Mouse (Mus musculus): ENCODE measurements around the gene Sox10. TPM values are rescaled to one million over a fixed set of nuclear protein-coding genes. Genes with fewer than 3 reads are reported as not detected.
A peak's percentile ranks its signal among the peaks of the same experiment; 100 is the strongest.

Gene Sox10
- total RNA-seq, 1 experiment from 2014 or later, result not detected

- ATAC-seq (ENCODE audit: extremely low read depth, insufficient number of reproducible peaks, low FRiP score, poor library complexity, severe bottlenecking), result no peak
Measured at GRCm38 (mm10) chr15:79128208-79128607, 36.8 kb downstream of the Sox10 start.

- ATAC-seq (ENCODE audit: extremely low read depth, insufficient number of reproducible peaks, low FRiP score, poor library complexity, severe bottlenecking), result no peak
Measured at GRCm38 (mm10) chr15:79127101-79127500, 37.9 kb downstream of the Sox10 start.

DNA sequence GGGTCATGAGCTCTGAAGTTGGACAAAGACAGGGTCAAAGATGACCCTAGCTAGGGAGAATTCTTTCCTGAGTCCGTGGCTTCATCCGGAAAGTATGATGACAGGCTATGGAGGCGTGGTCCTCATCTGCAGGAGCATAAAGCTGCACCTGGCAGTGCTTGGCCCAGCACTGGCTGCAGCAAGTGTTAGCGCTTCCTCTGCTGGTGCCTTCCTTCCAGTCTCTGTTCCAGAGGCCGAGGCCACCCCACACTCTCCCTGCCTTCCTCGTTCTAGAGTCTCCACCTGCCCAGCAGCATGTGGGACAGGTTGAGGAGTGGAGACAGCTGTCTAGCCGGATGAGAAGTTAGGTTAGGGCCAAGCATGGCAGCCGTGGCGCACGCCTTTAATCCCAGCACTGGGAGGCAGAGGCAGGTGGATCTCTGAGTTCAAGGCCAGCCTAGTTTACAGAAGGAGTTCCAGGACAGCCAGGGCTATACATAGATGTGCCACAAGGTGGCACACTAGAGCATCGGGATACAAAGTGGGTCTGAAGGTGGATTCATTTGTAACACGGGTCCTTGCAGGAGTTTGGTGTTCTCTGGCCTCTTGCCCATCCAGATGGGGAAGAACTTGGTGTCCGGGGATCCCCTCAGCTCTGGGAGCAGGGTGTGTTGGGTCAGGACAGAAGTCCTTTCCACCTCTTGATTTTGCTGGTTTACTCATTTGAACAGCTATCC is 38.7 kb downstream of the Sox10 start:
- no peak for ATAC-seq (ENCODE audit: extremely low read depth, insufficient number of reproducible peaks, low FRiP score, poor library complexity, severe bottlenecking)

GRCm38 (mm10) chr15:79124331-79124875 is 40.6 kb downstream of the Sox10 start:
- ATAC-seq (ENCODE audit: extremely low read depth, insufficient number of reproducible peaks, low FRiP score, poor library complexity, severe bottlenecking), result no peak

DNA sequence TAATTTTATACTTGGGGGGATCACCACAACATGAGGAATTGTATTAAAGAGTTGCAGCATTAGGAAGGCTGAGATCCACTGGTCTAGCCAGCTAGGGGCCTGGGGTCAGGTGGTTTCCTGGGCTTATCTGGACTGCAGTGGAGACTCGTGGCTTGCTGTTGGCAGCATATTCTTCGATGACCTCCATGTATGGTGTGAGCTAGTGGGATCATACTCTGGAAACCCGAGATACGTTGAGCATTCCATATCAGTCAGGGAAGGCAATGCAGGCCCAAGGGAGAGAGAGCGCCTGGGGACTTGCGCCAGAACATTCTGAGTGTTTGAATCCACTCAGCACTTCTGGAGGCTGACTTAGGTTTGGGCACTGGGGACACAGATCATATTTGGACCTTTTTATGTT is 41.3 kb downstream of the Sox10 start:
- ATAC-seq (ENCODE audit: extremely low read depth, insufficient number of reproducible peaks, low FRiP score, poor library complexity, severe bottlenecking), result no peak

DNA sequence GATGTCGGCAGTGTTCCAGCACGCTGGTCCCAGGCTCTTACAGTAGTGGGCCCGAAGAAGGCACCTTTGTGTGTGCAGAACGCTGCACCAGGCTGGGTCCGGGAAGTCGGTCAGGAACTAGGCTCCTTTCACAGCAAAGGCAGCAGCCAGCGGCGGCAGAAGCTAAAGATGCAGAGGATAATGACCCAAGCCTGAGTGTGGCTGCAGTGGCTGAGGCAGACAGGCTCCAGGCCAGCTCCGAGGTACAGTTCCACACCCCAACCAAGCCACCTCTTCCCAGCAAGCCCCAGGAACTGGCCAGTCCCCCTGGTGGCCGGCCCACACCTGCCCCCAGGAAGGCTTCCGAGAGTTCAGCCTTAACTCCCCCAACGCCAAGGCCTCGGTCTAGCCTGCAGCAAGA is 42.5 kb downstream of the Sox10 start:
- ATAC-seq (ENCODE audit: extremely low read depth, insufficient number of reproducible peaks, low FRiP score, poor library complexity, severe bottlenecking), result no peak

- no peak for ATAC-seq (ENCODE audit: extremely low read depth, insufficient number of reproducible peaks, low FRiP score, poor library complexity, severe bottlenecking)
Measured at GRCm38 (mm10) chr15:79122119-79122518, 42.9 kb downstream of the Sox10 start.

- no peak for ATAC-seq (ENCODE audit: extremely low read depth, insufficient number of reproducible peaks, low FRiP score, poor library complexity, severe bottlenecking)
Measured at GRCm38 (mm10) chr15:79119491-79119890, 45.5 kb downstream of the Sox10 start.

- ATAC-seq (ENCODE audit: extremely low read depth, insufficient number of reproducible peaks, low FRiP score, poor library complexity, severe bottlenecking), result no peak
Measured at GRCm38 (mm10) chr15:79115276-79115675, 49.8 kb downstream of the Sox10 start.

GRCm38 (mm10) chr15:79111774-79112173 is 53.3 kb downstream of the Sox10 start:
- no peak for ATAC-seq (ENCODE audit: extremely low read depth, insufficient number of reproducible peaks, low FRiP score, poor library complexity, severe bottlenecking)

DNA sequence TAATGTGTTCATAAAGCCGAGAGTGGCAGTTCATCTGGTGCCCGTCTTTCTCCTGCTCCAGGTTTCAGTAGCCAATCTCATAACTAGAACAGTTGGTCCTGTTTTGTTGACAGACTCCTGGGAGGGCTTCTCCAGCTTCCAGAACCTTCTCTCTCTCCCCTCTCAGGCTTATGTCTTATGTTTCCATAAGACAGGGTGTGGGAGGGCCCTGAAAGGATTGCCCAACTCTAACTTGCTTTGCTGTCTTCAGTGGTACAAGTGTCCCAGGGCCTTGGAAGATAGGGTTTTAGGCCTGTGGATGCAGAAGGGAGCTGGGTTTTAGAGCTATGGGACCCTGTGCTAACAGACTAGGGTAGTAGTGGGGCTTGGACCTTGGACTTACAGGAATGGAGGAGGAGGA is 54.5 kb downstream of the Sox10 start:
- ATAC-seq (ENCODE audit: extremely low read depth, insufficient number of reproducible peaks, low FRiP score, poor library complexity, severe bottlenecking), result no peak

GRCm38 (mm10) chr15:79110031-79110430 is 55.0 kb downstream of the Sox10 start:
- no peak for ATAC-seq (ENCODE audit: extremely low read depth, insufficient number of reproducible peaks, low FRiP score, poor library complexity, severe bottlenecking)

- peak; percentile 9; the same call in 1 of the 2 replicates for ATAC-seq (ENCODE audit: extremely low read depth, insufficient number of reproducible peaks, low FRiP score, poor library complexity, severe bottlenecking)
Measured at GRCm38 (mm10) chr15:79109321-79109934, 55.6 kb downstream of the Sox10 start.

DNA sequence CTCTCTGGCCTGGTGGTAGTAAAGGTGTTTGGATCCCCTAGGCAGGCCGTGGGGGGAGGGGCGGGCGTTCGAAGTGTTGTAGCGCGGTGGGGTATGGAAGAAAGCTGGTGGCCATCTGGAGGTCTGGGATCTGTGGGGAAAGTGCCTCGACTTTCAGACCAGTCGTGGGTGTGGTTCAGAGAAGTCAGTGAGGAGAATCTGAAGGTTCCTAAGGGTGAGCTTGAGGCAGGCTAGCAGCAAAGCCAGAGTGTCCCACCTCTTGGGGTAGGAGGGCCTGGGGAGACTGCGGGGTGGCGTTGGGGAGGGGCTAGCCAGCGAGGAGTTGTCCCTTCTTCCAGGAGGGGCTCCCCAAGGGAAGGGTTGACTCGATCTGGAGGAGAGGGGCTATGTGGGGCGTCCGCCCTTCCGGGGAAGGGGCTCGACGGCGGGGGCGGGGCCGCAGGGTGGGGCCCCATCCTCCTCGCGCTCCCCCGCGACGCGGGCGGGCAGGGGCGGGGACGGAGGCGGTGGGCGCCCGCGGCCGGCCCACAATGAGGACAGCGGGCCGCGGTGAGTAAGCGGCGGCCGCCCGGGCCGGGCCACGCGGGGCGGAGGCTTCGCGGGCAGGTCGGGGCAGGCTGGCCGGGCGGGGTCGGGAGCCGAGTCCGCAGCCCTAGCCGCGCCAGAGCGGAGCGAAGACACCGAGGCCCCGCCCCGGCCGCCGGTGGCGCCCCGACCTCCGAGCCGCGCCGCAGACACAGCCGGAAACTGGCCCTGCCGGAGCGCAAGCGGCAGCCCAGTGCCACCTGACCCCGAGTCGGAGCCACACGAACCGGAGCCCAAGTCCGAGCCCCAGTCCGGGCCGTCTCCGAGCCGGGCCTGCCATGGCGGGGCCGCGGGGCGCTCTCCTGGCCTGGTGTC is 56.4 kb downstream of the Sox10 start, which contains the start of gene Micall1:
TSS of gene Micall1 (plus strand) at position 478 of the 900 bp plus-strand sequence.
- peak; percentile 45 for ATAC-seq (ENCODE audit: extremely low read depth, insufficient number of reproducible peaks, low FRiP score, poor library complexity, severe bottlenecking)

DNA sequence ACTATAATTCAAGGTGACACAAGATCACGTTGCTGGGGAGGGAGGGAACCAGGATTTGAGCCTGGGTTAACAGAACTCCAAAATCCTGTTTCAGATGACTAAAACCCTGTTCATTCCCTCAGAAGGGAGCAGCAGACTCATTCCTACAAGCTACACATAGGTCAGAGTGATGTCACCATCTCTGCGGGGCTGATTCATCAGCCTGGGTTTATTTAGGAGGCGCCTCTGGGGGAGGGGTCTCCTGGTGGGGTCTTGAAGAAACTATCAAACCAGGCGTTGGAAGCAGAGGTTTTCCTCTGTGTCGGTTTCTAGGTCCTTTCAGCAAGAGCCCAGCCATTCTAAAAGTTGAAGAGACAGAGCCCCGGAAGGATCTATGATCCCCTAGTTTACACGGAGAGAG is 57.1 kb downstream of the Sox10 start:
- no peak for ATAC-seq (ENCODE audit: extremely low read depth, insufficient number of reproducible peaks, low FRiP score, poor library complexity, severe bottlenecking)

GRCm38 (mm10) chr15:79105804-79106203 is 59.2 kb downstream of the Sox10 start:
- ATAC-seq (ENCODE audit: extremely low read depth, insufficient number of reproducible peaks, low FRiP score, poor library complexity, severe bottlenecking), result no peak

All from neutrophil, adult 5-6 weeks (primary cell).